Mouse (Mus musculus) left cerebral cortex, adult 18-20 months (tissue): ENCODE measurements around the gene Fermt1. TPM values are rescaled to one million over a fixed set of nuclear protein-coding genes. Genes with fewer than 3 reads are reported as not detected.

ENCODE experiments used
- DNase-seq, 2 experiments: peaks; one replicate each; pipeline ENCODE4 v3.0.0; 2021 to 2022; ENCODE audit warnings: low spot score in 2 of 2, mixed read lengths in 1 of 2
- total RNA-seq, 2 experiments: library from RNA; stranded (reverse); gene quantifications; 2 replicates each; pipeline ENCODE4 v1.2.3; 2021

Gene Fermt1
- total RNA-seq, 2 experiments from 2014 or later, result 0.56 to 1.5 TPM

- DNase-seq, result no peak
Observed at GRCm38 (mm10) chr2:132923290-132924085, 22.2 kb downstream of the Fermt1 start.

- DNase-seq, result no peak
Observed at GRCm38 (mm10) chr2:132922076-132922873, 23.4 kb downstream of the Fermt1 start.

- peak in 1 of 2 experiments; percentile 23 for DNase-seq
Observed at GRCm38 (mm10) chr2:132914785-132915184, 30.9 kb downstream of the Fermt1 start.

GRCm38 (mm10) chr2:132906763-132907162, 38.9 kb downstream of the Fermt1 start:
- DNase-seq, result peak; percentile 36 to 52

- no peak for DNase-seq
Observed at GRCm38 (mm10) chr2:132904961-132905360, 40.7 kb downstream of the Fermt1 start.

GRCm38 (mm10) chr2:132903498-132903897, 42.2 kb downstream of the Fermt1 start:
- DNase-seq, result peak; percentile 51 to 73

GRCm38 (mm10) chr2:132902056-132902455, 43.6 kb downstream of the Fermt1 start:
- DNase-seq, result no peak

- no peak for DNase-seq
Observed at GRCm38 (mm10) chr2:132901636-132902035, 44.1 kb downstream of the Fermt1 start.

GRCm38 (mm10) chr2:132900596-132900995, 45.1 kb downstream of the Fermt1 start:
- no peak for DNase-seq

GRCm38 (mm10) chr2:132898211-132898610, 47.5 kb downstream of the Fermt1 start:
- DNase-seq, result no peak

- no peak for DNase-seq
Observed at GRCm38 (mm10) chr2:132893826-132894225, 51.9 kb downstream of the Fermt1 start.

GRCm38 (mm10) chr2:132885312-132885711, 60.4 kb downstream of the Fermt1 start:
- no peak for DNase-seq

GRCm38 (mm10) chr2:132884303-132884967, 61.3 kb downstream of the Fermt1 start:
- DNase-seq, result no peak

GRCm38 (mm10) chr2:132880844-132881645, 64.7 kb downstream of the Fermt1 start, which contains the start of gene Lrrn4:
Lrrn4 (minus strand) TSS chr2:132880891.
- DNase-seq, result no peak

- peak in 1 of 2 experiments; percentile 13 for DNase-seq
Observed at GRCm38 (mm10) chr2:132879261-132880044, 66.3 kb downstream of the Fermt1 start.

GRCm38 (mm10) chr2:132876991-132877390, 68.7 kb downstream of the Fermt1 start:
- DNase-seq, result no peak

GRCm38 (mm10) chr2:132873657-132874326, 71.9 kb downstream of the Fermt1 start:
- no peak for DNase-seq

- no peak for DNase-seq
Observed at GRCm38 (mm10) chr2:132871663-132872062, 74.0 kb downstream of the Fermt1 start.

- no peak for DNase-seq
Observed at GRCm38 (mm10) chr2:132870286-132870685, 75.4 kb downstream of the Fermt1 start.
